Mouse (Mus musculus) NIH3T3 (cell line): ENCODE measurements around the gene Polr3a.
"Not testable (repeated sequence)": the region's sequence is repeated elsewhere in the genome, so short reads cannot be mapped to it uniquely, and the experiment has no call there.

ENCODE experiments used
- DNase-seq: peaks from one replicate; pipeline ENCODE4 v3.0.0-alpha.2; 2012; ENCODE audit warnings: low read depth

The Polr3a gene

GRCm38 (mm10) chr14:24491266-24491981 lies 4.6 kb upstream of the Polr3a start:
- peak; percentile 51 for DNase-seq

- DNase-seq: peak; percentile 97
Observed at GRCm38 (mm10) chr14:24490468-24491265, 3.8 kb upstream of the Polr3a start.

GRCm38 (mm10) chr14:24489772-24490171 lies 2.9 kb upstream of the Polr3a start:
- DNase-seq: not testable (repeated sequence)

DNA sequence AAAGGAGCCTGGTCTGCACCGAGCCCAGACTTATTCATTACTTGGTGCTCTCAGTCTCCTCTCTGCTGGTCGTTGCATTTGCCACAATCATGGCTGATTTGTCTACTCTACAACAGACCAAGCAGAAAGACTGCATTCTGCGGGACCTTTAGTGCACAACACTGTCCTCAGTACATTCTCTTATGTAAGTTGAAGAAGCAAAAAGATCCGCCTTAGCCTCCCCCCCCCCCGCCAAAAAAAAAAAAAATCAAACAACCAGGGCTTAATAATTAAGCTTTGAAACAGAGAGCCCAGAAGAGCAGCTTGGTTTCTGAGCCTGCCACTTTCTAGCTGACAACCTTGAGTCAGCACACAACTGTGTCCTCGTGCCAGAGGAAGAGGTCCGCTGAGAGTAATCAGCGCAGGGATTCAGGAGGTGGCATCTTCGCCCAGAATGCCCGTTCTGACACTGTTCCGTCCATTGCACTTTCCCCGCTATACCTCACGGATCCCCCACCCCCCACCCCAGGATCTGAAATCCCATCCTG lies 554 bp downstream of the Polr3a start:
- DNase-seq: peak; percentile 26

DNA sequence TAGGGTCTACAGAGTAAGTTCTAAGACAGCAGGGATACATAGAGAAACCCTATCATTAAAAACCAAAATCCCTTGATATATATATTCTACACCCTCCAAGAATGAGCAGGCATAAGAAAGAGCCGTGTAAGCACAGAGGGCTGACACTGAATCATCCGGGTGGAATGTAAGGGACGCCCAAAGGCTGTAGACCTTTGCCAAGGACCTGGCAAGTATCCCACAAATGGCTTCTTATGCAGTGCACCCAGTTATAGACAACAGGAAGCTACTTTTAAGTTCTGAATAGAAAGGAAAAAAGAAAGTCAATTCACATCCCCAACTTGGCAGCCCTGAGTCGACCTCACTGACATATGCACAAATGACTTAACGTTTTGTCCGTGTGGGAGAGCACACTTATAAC lies 18.1 kb downstream of the Polr3a start:
- DNase-seq: peak; percentile 87

DNA sequence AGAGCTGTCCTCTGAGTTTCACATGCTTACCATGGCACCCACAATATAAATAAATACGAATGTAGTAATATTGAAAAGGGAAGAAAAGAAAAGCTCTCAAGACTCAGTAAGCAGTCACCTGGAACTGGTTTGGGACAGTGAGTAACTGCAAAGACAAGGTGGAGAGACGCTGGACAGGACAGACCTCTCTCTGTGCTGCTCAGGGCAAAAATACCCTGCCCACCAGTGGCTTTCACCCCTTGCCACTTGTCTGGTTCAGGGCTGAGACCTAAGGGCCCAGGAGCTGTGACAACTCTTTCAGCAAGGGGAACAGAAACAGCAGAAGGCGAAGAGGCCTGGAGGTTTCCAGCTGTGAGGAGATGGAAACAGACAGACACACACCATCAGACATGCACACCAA lies 28.7 kb downstream of the Polr3a start:
- no peak for DNase-seq

- not testable (repeated sequence) for DNase-seq
Observed at GRCm38 (mm10) chr14:24443529-24443928, 43.3 kb downstream of the Polr3a start.
